Mouse (Mus musculus) lung, adult 2 months (tissue): Measurements from ENCODE around the gene Defb45.

Experiments
- CTCF ChIP-seq: fragments of 200-500 bp; IDR thresholded peaks from 2 replicates; pipeline ENCODE4 v1.5.1; 2011; ENCODE audit warnings: mild to moderate bottlenecking, low read length, control low read depth; ENCODE audit not compliant: insufficient read depth
- POLR2A ChIP-seq: fragments of 200-500 bp; IDR thresholded peaks from 2 replicates; pipeline ENCODE4 v1.6.1; 2011; ENCODE audit warnings: low read depth, mild to moderate bottlenecking, control low read depth, low read length, borderline replicate concordance; ENCODE audit errors: extremely low read depth

DNA sequence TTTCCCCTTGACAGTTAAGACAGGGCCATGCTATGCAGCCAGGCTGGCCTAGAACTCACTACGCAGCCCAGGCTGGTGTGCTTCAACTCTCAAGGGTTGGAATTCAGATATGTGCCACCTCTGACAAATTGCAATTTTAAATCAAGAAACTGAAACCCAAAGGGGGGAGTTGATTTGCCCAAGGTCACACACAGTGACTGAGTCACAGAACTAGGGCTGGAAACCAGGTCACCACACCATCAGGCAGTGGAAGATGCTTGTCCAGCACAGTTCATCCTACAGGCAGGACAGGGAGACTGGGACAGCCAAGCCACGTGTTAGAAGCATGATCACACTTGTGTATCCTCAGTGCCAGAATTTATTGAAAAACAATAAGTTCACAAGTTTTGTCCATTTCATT is 25.4 kb upstream of the Defb45 start:
- TF ChIP-seq POLR2A (no peak), CTCF (no peak)
